8 mouse cellular contexts compared by ENCODE assay signal in genomic region chr9:66068971-66069391, GRCm38 (mm10). TPM values are rescaled to one million over a fixed set of nuclear protein-coding genes. Genes with fewer than 3 reads are reported as not detected.
A peak's percentile ranks its signal among the peaks of the same experiment; 100 is the strongest.
DNase-seq lines count a peak whose midpoint lies in the region; ATAC-seq and TF ChIP-seq lines count a peak whose summit lies in the region.

No protein-coding gene starts in this region.

- H3K36me3 ChIP-seq in lung, embryonic 16.5 days (ENCODE audit: control insufficient read depth, insufficient read depth, low read length), result peaks cover 26% of the 10 kb centered on the region
- H3K36me3 ChIP-seq in small intestine, adult 2 months (ENCODE audit: control insufficient read depth, insufficient read depth, low read length), result peaks cover 29% of the 10 kb centered on the region

- H3K9ac ChIP-seq in lung, embryonic 16.5 days (ENCODE audit: low read length), result peak overlapping the region; percentile 60

- no peaks in the 10 kb centered on the region for H3K4me1 ChIP-seq in embryonic fibroblast, embryonic 13.5 days (ENCODE audit: control insufficient read depth, insufficient read depth, low read length)
- peaks cover 9% of the 10 kb centered on the region for H3K4me1 ChIP-seq in lung, embryonic 16.5 days (replicated peaks; ENCODE audit: control insufficient read depth, insufficient read depth, low read length)
- H3K4me1 ChIP-seq in small intestine, adult 2 months (ENCODE audit: control insufficient read depth, insufficient read depth, insufficient read length, low read length), result peaks cover 5% of the 10 kb centered on the region

- no peaks in the 10 kb centered on the region for H3K9me3 ChIP-seq in lung, embryonic 16.5 days (ENCODE audit: control insufficient read depth, low read length)

- WGBS in lung, embryonic 16.5 days, result under 1% methylated on average over 30 of the region's 30 CpGs
- WGBS in small intestine, adult 2 months, result 2% methylated on average over 30 of the region's 30 CpGs

- ATAC-seq in lung, embryonic 16.5 days (ENCODE audit: low read depth), result peak; percentile 43; the same call in 1 of the 2 replicates

- DNase-seq in layer of hippocampus, adult 11-12 months (ENCODE audit: low spot score), result peak; percentile 38
- no peak for DNase-seq in layer of hippocampus, postnatal 36 days
- DNase-seq in ZHBTc4 (ENCODE audit: low read depth, low spot score), result peak; percentile 60
- peak; percentile 50 for DNase-seq in induced T-regulatory cell, adult 2 months (ENCODE audit: low read depth)
- DNase-seq in yolk sac, embryonic 10.5 days (ENCODE audit: low spot score), result no peak

- no peak for TF ChIP-seq CTCF in embryonic fibroblast, embryonic 13.5 days (IDR thresholded peaks at IDR 0.05; ENCODE audit: borderline replicate concordance, insufficient read depth, low read length)
- TF ChIP-seq CTCF in small intestine, adult 2 months (IDR thresholded peaks at IDR 0.05; ENCODE audit: extremely low read depth, insufficient read length, insufficient replicate concordance, low read depth, low read length), result no peak

- H3K4me2 ChIP-seq in lung, embryonic 16.5 days (ENCODE audit: low read depth, low read length), result peak overlapping the region; percentile 88

- TF ChIP-seq POLR2A in embryonic fibroblast, embryonic 13.5 days (IDR thresholded peaks at IDR 0.05; ENCODE audit: low read depth, low read length), result no peak
- TF ChIP-seq POLR2A in small intestine, adult 2 months (IDR thresholded peaks at IDR 0.05; ENCODE audit: low read depth, low read length), result no peak

- H3K27me3 ChIP-seq in lung, embryonic 16.5 days (ENCODE audit: control insufficient read depth, insufficient read depth, low read depth, low read length), result peaks cover 4% of the 10 kb centered on the region; the same call in 1 of the 2 replicates
- no peaks in the 10 kb centered on the region; the same call in 1 of the 2 replicates for H3K27me3 ChIP-seq in small intestine, adult 2 months (ENCODE audit: control insufficient read depth, insufficient read depth, low read length)

- no peak overlapping the region for H3K27ac ChIP-seq in embryonic fibroblast, embryonic 13.5 days (ENCODE audit: insufficient read depth, low read length)
- H3K27ac ChIP-seq in lung, embryonic 16.5 days (ENCODE audit: low read length), result no peak overlapping the region
- no peak overlapping the region for H3K27ac ChIP-seq in small intestine, adult 2 months (ENCODE audit: insufficient read depth, low read depth, low read length)

- H3K4me3 ChIP-seq in embryonic fibroblast, embryonic 13.5 days (ENCODE audit: insufficient read depth, low read length), result peak overlapping the region; percentile 27
- peak overlapping the region; percentile 58 for H3K4me3 ChIP-seq in lung, embryonic 16.5 days (ENCODE audit: low read length)
- H3K4me3 ChIP-seq in small intestine, adult 2 months (ENCODE audit: low read depth, low read length), result peak overlapping the region; percentile 63

RNA-seq across cellular contexts. Expression of gene Snx22, which starts 0.5 kb away (rescaled TPM):
- 1 to 10 TPM; 5.5 to 6.0 TPM for total RNA-seq in layer of hippocampus, postnatal 36 days (2021)
- 0.25 and 0.33 TPM in 2 replicates for polyA plus RNA-seq in embryonic fibroblast, embryonic 13.5 days (2011; ENCODE audit: insufficient read length, low read depth, missing spikeins)
- polyA plus RNA-seq in lung, embryonic 16.5 days (2015; fragmentation: Nextera tagmentation; extraction: Ambion mirVana), result 8.6 and 11.2 TPM in 2 replicates
- 0.61 and 0.91 TPM in 2 replicates for polyA plus RNA-seq in small intestine, adult 2 months (2012; rRNA removed)

RNA-seq across cellular contexts. Expression of gene Ppib, which starts 9.0 kb away (rescaled TPM):
- total RNA-seq in layer of hippocampus, postnatal 36 days (2021), result 100 to 1,000 TPM; 194 to 206 TPM
- polyA plus RNA-seq in embryonic fibroblast, embryonic 13.5 days (2011; ENCODE audit: insufficient read length, low read depth, missing spikeins), result 484 and 532 TPM in 2 replicates
- 678 and 681 TPM in 2 replicates for polyA plus RNA-seq in lung, embryonic 16.5 days (2015; fragmentation: Nextera tagmentation; extraction: Ambion mirVana)
- polyA plus RNA-seq in small intestine, adult 2 months (2012; rRNA removed), result 117 and 144 TPM in 2 replicates

RNA-seq across cellular contexts. Expression of gene Snx1, which starts 57.4 kb away (rescaled TPM):
- total RNA-seq in layer of hippocampus, postnatal 36 days (2021), result 10 to 100 TPM; 86.9 to 93.2 TPM
- polyA plus RNA-seq in embryonic fibroblast, embryonic 13.5 days (2011; ENCODE audit: insufficient read length, low read depth, missing spikeins), result 58.6 and 70.5 TPM in 2 replicates
- polyA plus RNA-seq in lung, embryonic 16.5 days (2015; fragmentation: Nextera tagmentation; extraction: Ambion mirVana), result 123 TPM in 2 replicates
- 15.1 and 32.2 TPM in 2 replicates for polyA plus RNA-seq in small intestine, adult 2 months (2012; rRNA removed)

RNA-seq across cellular contexts. Expression of gene Ciao2a, which starts 57.4 kb away (rescaled TPM):
- 10 to 100 TPM; 29.5 to 30.0 TPM for total RNA-seq in layer of hippocampus, postnatal 36 days (2021)
- 46.9 and 48.2 TPM in 2 replicates for polyA plus RNA-seq in embryonic fibroblast, embryonic 13.5 days (2011; ENCODE audit: insufficient read length, low read depth, missing spikeins)
- 139 and 141 TPM in 2 replicates for polyA plus RNA-seq in lung, embryonic 16.5 days (2015; fragmentation: Nextera tagmentation; extraction: Ambion mirVana)
- 5.1 and 5.3 TPM in 2 replicates for polyA plus RNA-seq in small intestine, adult 2 months (2012; rRNA removed)

Comparison
In these comparisons a context has a peak if more than half of its experiments do, and no peak if none do; other contexts are left out.
1. DNase-seq: peak in layer of hippocampus, adult 11-12 months (single experiment), ZHBTc4 (single experiment) and induced T-regulatory cell, adult 2 months (single experiment); none in layer of hippocampus, postnatal 36 days (0 of 2) and yolk sac, embryonic 10.5 days (single experiment).
2. Peak in every context shown above with its lines, with median percentiles within 50 percentile points of each other: H3K4me3 ChIP-seq.